Mouse (Mus musculus) intestine, embryonic 14.5 days (tissue): Measurements from ENCODE around the gene Btnl10. TPM values are rescaled to one million over a fixed set of nuclear protein-coding genes. Genes with fewer than 3 reads are reported as not detected.
"Not testable (repeated sequence)": the region's sequence is repeated elsewhere in the genome, so short reads cannot be mapped to it uniquely, and the experiment has no call there.

ENCODE experiments used
- ATAC-seq: fragments of 200-750 bp; cut with Nextera tagmentation; replicated peaks from 2 replicates; pipeline ENCODE4 v1.8.0; 2017; ENCODE audit warnings: low read depth, moderate number of reproducible peaks, moderate TSS enrichment, moderate library complexity; ENCODE audit not compliant: low FRiP score, low TSS enrichment
- DNase-seq: peaks from one replicate; pipeline ENCODE4 v3.0.0-alpha.2; 2018; ENCODE audit warnings: low spot score
- H3K27ac ChIP-seq: fragments of 300-500 bp; sonication (generic); 2 replicates; pipeline ENCODE4 v1.5.1; 2014; ENCODE audit warnings: low read depth, mild to moderate bottlenecking, control low read depth
- H3K27me3 ChIP-seq: fragments of 300-500 bp; sonication (generic); replicated peaks from 2 replicates; pipeline ENCODE4 v1.6.1; 2014; ENCODE audit warnings: low read length, control low read depth; ENCODE audit not compliant: control insufficient read depth, insufficient read depth
- H3K36me3 ChIP-seq: fragments of 300-500 bp; sonication (generic); 2 replicates; pipeline ENCODE4 v1.6.1; 2014; ENCODE audit warnings: low read length, control low read depth; ENCODE audit not compliant: control insufficient read depth, insufficient read depth
- H3K4me1 ChIP-seq: fragments of 300-500 bp; sonication (generic); replicated peaks from 2 replicates; pipeline ENCODE4 v1.6.1; 2014; ENCODE audit warnings: low read length, control low read depth, mixed read lengths; ENCODE audit not compliant: control insufficient read depth, insufficient read depth
- H3K4me2 ChIP-seq: fragments of 300-500 bp; sonication (generic); 2 replicates; pipeline ENCODE4 v1.6.1; 2014; ENCODE audit warnings: low read length
- H3K4me3 ChIP-seq: fragments of 300-500 bp; sonication (generic); 2 replicates; pipeline ENCODE4 v1.5.1; 2014; ENCODE audit warnings: low read depth, low read length, control low read depth, mixed read lengths
- H3K9ac ChIP-seq: fragments of 300-500 bp; sonication (generic); 2 replicates; pipeline ENCODE4 v1.6.1; 2014; ENCODE audit warnings: mild to moderate bottlenecking, low read length
- H3K9me3 ChIP-seq: fragments of 300-500 bp; sonication (generic); 2 replicates; pipeline ENCODE4 v1.6.1; 2016; ENCODE audit warnings: low read length, control low read depth; ENCODE audit not compliant: control insufficient read depth
- WGBS: fragments of 180-500 bp; shearing (Covaris S2); extraction: QIAGEN DNeasy Blood & Tissue Kit; methylation state at CpG from one replicate; pipeline ENCODE4 v1.1.7; 2014; 5-methylcytosine and 5-hydroxymethylcytosine counted together
- polyA plus RNA-seq: library from polyadenylated mRNA; unstranded; fragments of >200 nt; fragmentation: Nextera tagmentation; extraction: Ambion mirVana; gene quantifications from 2 replicates; pipeline ENCODE4 v1.2.1, GENCODE M21; 2014

Btnl10 gene
- polyA plus RNA-seq, 1 experiment from 2014 or later, result 0.05 TPM

- H3K4me1 ChIP-seq, result peaks cover 17% of the 10 kb centered on the region
- WGBS, result 76% methylated on average over 5 of the region's 5 CpGs
- ATAC-seq, result no peak
Observed at GRCm38 (mm10) chr11:58951210-58951609, 33.5 kb downstream of the Btnl10 start.

GRCm38 (mm10) chr11:58953351-58954169 lies 35.9 kb downstream of the Btnl10 start:
- H3K27ac ChIP-seq, result peak overlapping the region; percentile 94
- peaks cover 22% of the 10 kb centered on the region for H3K4me1 ChIP-seq
- 1% methylated on average over 33 of the region's 33 CpGs for WGBS
- peak overlapping the region; percentile 72 for H3K9ac ChIP-seq
- H3K9me3 ChIP-seq, result no peaks in the 10 kb centered on the region
- DNase-seq (peak; percentile 80), ATAC-seq (peak; percentile 1; the same call in 1 of the 2 replicates)
- peak overlapping the region; percentile 80 for H3K4me3 ChIP-seq
- H3K36me3 ChIP-seq, result peaks cover 19% of the 10 kb centered on the region
- no peaks in the 10 kb centered on the region for H3K27me3 ChIP-seq
- peak overlapping the region; percentile 94 for H3K4me2 ChIP-seq

More at GRCm38 (mm10) chr11:58951210-58951609, 33.5 kb downstream of the Btnl10 start:
- no peak overlapping the region for H3K4me2 ChIP-seq
- H3K27ac ChIP-seq, result no peak overlapping the region
- H3K4me3 ChIP-seq, result no peak overlapping the region
- H3K27me3 ChIP-seq, result no peaks in the 10 kb centered on the region
- H3K9me3 ChIP-seq, result no peaks in the 10 kb centered on the region
- no peak overlapping the region for H3K9ac ChIP-seq
- H3K36me3 ChIP-seq, result 0 out of 2 replicates have a peak, but pooled peaks cover under 1% of the 10 kb centered on the region
- peak; percentile 48 for DNase-seq

GRCm38 (mm10) chr11:58954170-58954419 lies 36.4 kb downstream of the Btnl10 start:
- H3K9me3 ChIP-seq, H3K27me3 ChIP-seq: not testable (repeated sequence)
- Histone ChIP-seq H3K4me1 (peaks cover 22% of the 10 kb centered on the region), H3K9ac (peak overlapping the region; percentile 72), H3K27ac (peak overlapping the region; percentile 94), H3K4me2 (peak overlapping the region; percentile 94), H3K36me3 (peaks cover 19% of the 10 kb centered on the region), H3K4me3 (peak overlapping the region; percentile 80)
- peak; percentile 40; the same call in 1 of the 2 replicates for ATAC-seq
- WGBS, result under 1% methylated on average over 17 of the region's 17 CpGs
- DNase-seq, result peak; percentile 89

GRCm38 (mm10) chr11:58954420-58955142 lies 36.9 kb downstream of the Btnl10 start, which contains the start of the genes Hist3h2a and Trim17:
Gene Hist3h2a (plus strand): TSS chr11:58954685.
Gene Trim17 (plus strand): TSS chr11:58954685.
- Histone ChIP-seq H3K4me3 (peak within 1 kb of the TSS; percentile 80), H3K4me2 (peak within 1 kb of the TSS; percentile 94), H3K36me3 (peaks cover 19% of the 10 kb centered on the region), H3K27me3 (no peaks in the 10 kb centered on the region), H3K27ac (peak within 1 kb of the TSS; percentile 100), H3K9me3 (no peaks in the 10 kb centered on the region), H3K4me1 (peaks cover 26% of the 10 kb centered on the region), H3K9ac (peak within 1 kb of the TSS; percentile 95)
- peak; percentile 91 for ATAC-seq
- peak; percentile 94 for DNase-seq
- WGBS, result under 1% methylated on average over 49 of the region's 49 CpGs

- Histone ChIP-seq H3K4me1 (peaks cover 26% of the 10 kb centered on the region), H3K9ac (peak overlapping the region; percentile 95), H3K4me3 (peak overlapping the region; percentile 80), H3K9me3 (no peaks in the 10 kb centered on the region), H3K4me2 (peak overlapping the region; percentile 94), H3K27ac (peak overlapping the region; percentile 100), H3K36me3 (peaks cover 19% of the 10 kb centered on the region), H3K27me3 (no peaks in the 10 kb centered on the region)
- peak; percentile 29; the same call in 1 of the 2 replicates for ATAC-seq
- DNase-seq, result peak; percentile 61
- WGBS, result under 1% methylated on average over 20 of the region's 20 CpGs
Observed at GRCm38 (mm10) chr11:58955143-58955867, 37.6 kb downstream of the Btnl10 start.

GRCm38 (mm10) chr11:58955868-58956257 lies 38.2 kb downstream of the Btnl10 start:
- Histone ChIP-seq H3K27ac (peak overlapping the region; percentile 100), H3K27me3 (no peaks in the 10 kb centered on the region), H3K9ac (peak overlapping the region; percentile 95), H3K36me3 (peaks cover 19% of the 10 kb centered on the region), H3K4me2 (peak overlapping the region; percentile 94), H3K9me3 (no peaks in the 10 kb centered on the region), H3K4me1 (peaks cover 26% of the 10 kb centered on the region), H3K4me3 (peak overlapping the region; percentile 80)
- WGBS, result 11% methylated on average over 8 of the region's 8 CpGs
- no peak for DNase-seq
- ATAC-seq, result no peak

- peaks cover 5% of the 10 kb centered on the region for H3K27me3 ChIP-seq
- H3K4me2 ChIP-seq, result peak overlapping the region; percentile 94
- no peak for ATAC-seq
- H3K9ac ChIP-seq, result 0 out of 2 replicates have a peak overlapping the region, but pooled peaks have one; percentile 11
- peaks cover 19% of the 10 kb centered on the region for H3K36me3 ChIP-seq
- peak; percentile 58 for DNase-seq
- 84% methylated on average over 5 of the region's 5 CpGs for WGBS
- H3K4me3 ChIP-seq, result peak overlapping the region; percentile 80; the same call in 1 of the 2 replicates
- H3K4me1 ChIP-seq, result peaks cover 26% of the 10 kb centered on the region
- H3K9me3 ChIP-seq, result peaks cover 6% of the 10 kb centered on the region; the same call in 1 of the 2 replicates
- no peak overlapping the region for H3K27ac ChIP-seq
Observed at GRCm38 (mm10) chr11:58957226-58957914, 39.7 kb downstream of the Btnl10 start.
